Mouse (Mus musculus): ENCODE data around the gene Ngf. TPM values are rescaled to one million over a fixed set of nuclear protein-coding genes. Genes with fewer than 3 reads are reported as not detected.

The Ngf gene
- polyA plus RNA-seq, 1 experiment from 2014 or later = 0.92 TPM

- Histone ChIP-seq H3K27ac (ENCODE audit: low read depth) (no peak overlapping the region), H3K27me3 (ENCODE audit: insufficient read depth, low read length) (no peaks in the 10 kb centered on the region), H3K9ac (replicated peaks) (no peak overlapping the region), H3K4me1 (ENCODE audit: insufficient read depth) (no peaks in the 10 kb centered on the region), H3K9me3 (ENCODE audit: low read length) (no peaks in the 10 kb centered on the region), H3K36me3 (replicated peaks; ENCODE audit: insufficient read depth, low read length) (no peaks in the 10 kb centered on the region), H3K4me2 (ENCODE audit: low read depth, low read length) (no peak overlapping the region), H3K4me3 (ENCODE audit: low read depth, low read length) (no peak overlapping the region)
- ATAC-seq (no peak), DNase-seq (no peak)
- TF ChIP-seq CTCF (IDR thresholded peaks at IDR 0.05; ENCODE audit: low read depth) (no peak), EP300 (IDR thresholded peaks at IDR 0.05; ENCODE audit: low read depth) (no peak)
- WGBS (ENCODE audit: insufficient replicate concordance) = 72% methylated on average over 5 of the region's 5 CpGs
Observed at GRCm38 (mm10) chr3:102547536-102547935, 77.8 kb downstream of the Ngf start.

- Histone ChIP-seq H3K4me2 (ENCODE audit: low read depth, low read length) (no peak overlapping the region), H3K27me3 (ENCODE audit: insufficient read depth, low read length) (no peaks in the 10 kb centered on the region), H3K27ac (ENCODE audit: low read depth) (no peak overlapping the region), H3K9me3 (ENCODE audit: low read length) (no peaks in the 10 kb centered on the region), H3K4me3 (ENCODE audit: low read depth, low read length) (no peak overlapping the region), H3K9ac (replicated peaks) (no peak overlapping the region), H3K4me1 (ENCODE audit: insufficient read depth) (no peaks in the 10 kb centered on the region), H3K36me3 (replicated peaks; ENCODE audit: insufficient read depth, low read length) (no peaks in the 10 kb centered on the region)
- DNase-seq (no peak), ATAC-seq (no peak)
- TF ChIP-seq CTCF (IDR thresholded peaks at IDR 0.05; ENCODE audit: low read depth) (no peak), EP300 (IDR thresholded peaks at IDR 0.05; ENCODE audit: low read depth) (no peak)
- 61% methylated on average over 6 of the region's 6 CpGs for WGBS (ENCODE audit: insufficient replicate concordance)
Observed at GRCm38 (mm10) chr3:102553935-102554670, 84.4 kb downstream of the Ngf start.

GRCm38 (mm10) chr3:102556108-102556507 lies 86.4 kb downstream of the Ngf start:
- Histone ChIP-seq H3K27ac (ENCODE audit: low read depth) (no peak overlapping the region), H3K27me3 (ENCODE audit: insufficient read depth, low read length) (no peaks in the 10 kb centered on the region), H3K36me3 (replicated peaks; ENCODE audit: insufficient read depth, low read length) (no peaks in the 10 kb centered on the region), H3K9ac (replicated peaks) (no peak overlapping the region), H3K9me3 (ENCODE audit: low read length) (no peaks in the 10 kb centered on the region), H3K4me1 (ENCODE audit: insufficient read depth) (peaks cover 5% of the 10 kb centered on the region; the same call in 1 of the 2 replicates), H3K4me3 (ENCODE audit: low read depth, low read length) (no peak overlapping the region), H3K4me2 (ENCODE audit: low read depth, low read length) (no peak overlapping the region)
- DNase-seq = no peak
- no peak for ATAC-seq
- WGBS (ENCODE audit: insufficient replicate concordance) = 63% methylated on average over 1 of the region's 1 CpGs
- TF ChIP-seq CTCF (IDR thresholded peaks at IDR 0.05; ENCODE audit: low read depth) (no peak), EP300 (IDR thresholded peaks at IDR 0.05; ENCODE audit: low read depth) (no peak)

GRCm38 (mm10) chr3:102556645-102557044 lies 86.9 kb downstream of the Ngf start:
- Histone ChIP-seq H3K27ac (ENCODE audit: low read depth) (no peak overlapping the region), H3K9ac (replicated peaks) (no peak overlapping the region), H3K4me3 (ENCODE audit: low read depth, low read length) (no peak overlapping the region), H3K4me2 (ENCODE audit: low read depth, low read length) (no peak overlapping the region), H3K4me1 (ENCODE audit: insufficient read depth) (peaks cover 5% of the 10 kb centered on the region; the same call in 1 of the 2 replicates), H3K9me3 (ENCODE audit: low read length) (no peaks in the 10 kb centered on the region), H3K36me3 (replicated peaks; ENCODE audit: insufficient read depth, low read length) (no peaks in the 10 kb centered on the region), H3K27me3 (ENCODE audit: insufficient read depth, low read length) (no peaks in the 10 kb centered on the region)
- no peak for TF ChIP-seq CTCF (IDR thresholded peaks at IDR 0.05; ENCODE audit: low read depth)
- TF ChIP-seq EP300 (IDR thresholded peaks at IDR 0.05; ENCODE audit: low read depth) = no peak
- ATAC-seq (no peak), DNase-seq (no peak)
